Mouse (Mus musculus): ENCODE results near the gene Peli2. TPM values are rescaled to one million over a fixed set of nuclear protein-coding genes. Genes with fewer than 3 reads are reported as not detected.
A peak's percentile ranks its signal among the peaks of the same experiment; 100 is the strongest.

The Peli2 gene
- polyA plus RNA-seq, 1 experiment from 2014 or later = 3.5 TPM

DNA sequence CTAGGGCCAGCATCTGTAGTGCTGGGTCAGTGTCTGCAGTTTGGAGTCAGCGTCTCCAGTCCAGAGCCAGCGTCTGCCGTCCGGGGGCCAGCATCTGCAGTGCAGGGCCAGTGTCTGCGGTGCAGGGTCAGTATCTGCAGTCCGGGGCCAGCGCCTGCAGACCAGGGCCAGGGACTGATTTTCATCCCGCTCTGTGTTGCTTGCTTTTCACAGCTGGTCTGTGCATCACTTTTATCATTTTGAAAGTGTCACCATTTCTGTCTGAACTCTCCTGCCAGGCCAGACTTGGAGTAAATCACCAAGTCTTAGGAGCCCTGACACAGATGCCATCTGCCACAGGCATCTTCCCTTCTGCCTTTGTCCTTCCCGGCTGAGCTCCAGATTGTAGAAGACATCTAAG lies 79.7 kb downstream of the Peli2 start:
- Histone ChIP-seq H3K27me3 (replicated peaks; ENCODE audit: control insufficient read depth, insufficient read depth, low read length) (no peaks in the 10 kb centered on the region), H3K4me3 (ENCODE audit: low read length) (no peak overlapping the region), H3K36me3 (ENCODE audit: control insufficient read depth, insufficient read depth, low read length) (no peaks in the 10 kb centered on the region), H3K4me1 (ENCODE audit: control insufficient read depth, insufficient read depth, low read length) (peaks cover 22% of the 10 kb centered on the region), H3K9me3 (ENCODE audit: control insufficient read depth, low read length) (no peaks in the 10 kb centered on the region), H3K9ac (ENCODE audit: low read depth, low read length) (no peak overlapping the region), H3K27ac (ENCODE audit: low read length) (no peak overlapping the region), H3K4me2 (ENCODE audit: low read depth, low read length) (no peak overlapping the region)
- 92% methylated on average over 9 of the region's 9 CpGs for WGBS
- no peak for ATAC-seq

GRCm38 (mm10) chr14:48200788-48201187 lies 80.2 kb downstream of the Peli2 start:
- WGBS = 86% methylated on average over 3 of the region's 3 CpGs
- Histone ChIP-seq H3K4me2 (ENCODE audit: low read depth, low read length) (no peak overlapping the region), H3K27me3 (replicated peaks; ENCODE audit: control insufficient read depth, insufficient read depth, low read length) (no peaks in the 10 kb centered on the region), H3K36me3 (ENCODE audit: control insufficient read depth, insufficient read depth, low read length) (no peaks in the 10 kb centered on the region), H3K9ac (ENCODE audit: low read depth, low read length) (no peak overlapping the region), H3K27ac (ENCODE audit: low read length) (no peak overlapping the region), H3K4me1 (ENCODE audit: control insufficient read depth, insufficient read depth, low read length) (peaks cover 26% of the 10 kb centered on the region), H3K4me3 (ENCODE audit: low read length) (no peak overlapping the region), H3K9me3 (ENCODE audit: control insufficient read depth, low read length) (no peaks in the 10 kb centered on the region)
- no peak for ATAC-seq

- Histone ChIP-seq H3K27ac (ENCODE audit: low read length) (no peak overlapping the region), H3K36me3 (ENCODE audit: control insufficient read depth, insufficient read depth, low read length) (no peaks in the 10 kb centered on the region), H3K27me3 (replicated peaks; ENCODE audit: control insufficient read depth, insufficient read depth, low read length) (no peaks in the 10 kb centered on the region), H3K9ac (ENCODE audit: low read depth, low read length) (no peak overlapping the region), H3K4me2 (ENCODE audit: low read depth, low read length) (no peak overlapping the region), H3K4me1 (ENCODE audit: control insufficient read depth, insufficient read depth, low read length) (peaks cover 31% of the 10 kb centered on the region), H3K4me3 (ENCODE audit: low read length) (no peak overlapping the region), H3K9me3 (ENCODE audit: control insufficient read depth, low read length) (no peaks in the 10 kb centered on the region)
- 63% methylated on average over 8 of the region's 8 CpGs for WGBS
- no peak for ATAC-seq
These were observed 80.8 kb downstream of the Peli2 start for GRCm38 (mm10) chr14:48201403-48201802.

DNA sequence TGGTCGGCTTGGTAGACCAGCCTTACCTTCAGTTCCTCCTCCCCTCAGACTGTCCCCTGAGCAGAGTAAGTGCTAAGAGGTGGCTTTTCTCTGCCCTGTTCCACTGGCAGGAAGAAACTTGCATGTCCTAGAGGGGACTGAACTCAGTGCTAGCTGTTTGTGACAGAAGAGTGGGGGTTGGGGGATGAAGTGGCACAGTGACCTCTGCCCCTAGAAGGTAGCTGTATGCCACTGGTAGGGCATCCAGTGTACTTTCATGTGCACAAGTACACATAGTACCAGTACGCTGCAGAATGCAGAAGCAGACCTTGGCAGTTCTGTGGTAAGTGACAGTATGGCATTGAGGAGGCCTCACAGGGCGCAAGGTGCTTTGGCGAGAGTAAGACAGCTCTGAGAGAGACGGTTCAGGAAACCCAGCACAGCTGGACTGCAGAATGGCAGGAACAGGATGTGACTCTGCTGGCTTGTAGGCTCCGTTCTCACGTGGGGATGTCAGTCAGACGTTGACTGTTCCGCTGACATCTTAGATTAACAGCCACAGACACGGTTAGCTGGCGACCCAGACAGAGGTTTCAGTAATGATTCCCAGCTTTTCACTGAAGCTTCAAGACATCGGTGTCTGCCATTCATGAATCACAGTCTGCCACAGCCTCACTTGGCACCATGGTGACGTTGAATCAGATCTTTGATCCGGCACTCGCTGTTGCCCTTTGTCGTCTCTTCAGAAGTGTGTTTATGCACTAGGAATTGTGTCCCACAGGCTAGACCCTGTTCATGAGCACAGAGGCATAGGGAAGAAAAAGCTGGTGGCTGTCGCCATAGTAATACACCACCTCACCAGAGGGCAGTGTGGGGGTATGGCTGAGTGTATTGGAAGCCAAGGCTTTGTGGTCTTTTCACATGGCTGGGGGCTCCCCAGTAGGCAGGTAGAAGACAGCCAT lies 81.7 kb downstream of the Peli2 start:
- Histone ChIP-seq H3K27me3 (replicated peaks; ENCODE audit: control insufficient read depth, insufficient read depth, low read length) (no peaks in the 10 kb centered on the region), H3K27ac (ENCODE audit: low read length) (no peak overlapping the region), H3K4me1 (ENCODE audit: control insufficient read depth, insufficient read depth, low read length) (peaks cover 32% of the 10 kb centered on the region), H3K36me3 (ENCODE audit: control insufficient read depth, insufficient read depth, low read length) (no peaks in the 10 kb centered on the region), H3K4me3 (ENCODE audit: low read length) (no peak overlapping the region), H3K9ac (ENCODE audit: low read depth, low read length) (no peak overlapping the region), H3K4me2 (ENCODE audit: low read depth, low read length) (no peak overlapping the region), H3K9me3 (ENCODE audit: control insufficient read depth, low read length) (no peaks in the 10 kb centered on the region)
- WGBS = 69% methylated on average over 17 of the region's 17 CpGs
- no peak for ATAC-seq

DNA sequence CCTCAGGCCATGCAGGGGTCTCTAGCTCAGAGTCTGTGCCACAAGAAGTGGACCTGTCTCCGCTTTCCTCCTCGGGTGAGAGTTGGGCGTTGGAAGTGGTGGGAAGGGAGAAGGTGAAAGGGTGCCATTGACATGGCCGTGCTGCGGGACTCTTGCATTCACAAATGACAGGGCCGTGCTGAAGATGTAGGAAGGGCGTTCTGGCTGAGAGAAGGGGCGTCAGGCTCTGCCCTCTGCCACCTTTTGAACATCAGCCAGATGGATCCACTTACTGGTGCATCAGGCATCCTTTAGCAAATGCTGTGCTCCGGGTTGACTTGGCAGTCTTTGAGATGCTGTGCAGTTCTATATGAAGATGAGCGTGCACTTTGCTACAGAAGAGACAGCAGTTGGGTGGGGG lies 84.4 kb downstream of the Peli2 start:
- Histone ChIP-seq H3K4me1 (ENCODE audit: control insufficient read depth, insufficient read depth, low read length) (peaks cover 24% of the 10 kb centered on the region), H3K4me2 (ENCODE audit: low read depth, low read length) (no peak overlapping the region), H3K36me3 (ENCODE audit: control insufficient read depth, insufficient read depth, low read length) (no peaks in the 10 kb centered on the region), H3K9me3 (ENCODE audit: control insufficient read depth, low read length) (no peaks in the 10 kb centered on the region), H3K9ac (ENCODE audit: low read depth, low read length) (no peak overlapping the region), H3K4me3 (ENCODE audit: low read length) (no peak overlapping the region), H3K27me3 (replicated peaks; ENCODE audit: control insufficient read depth, insufficient read depth, low read length) (no peaks in the 10 kb centered on the region), H3K27ac (ENCODE audit: low read length) (no peak overlapping the region)
- ATAC-seq = no peak
- 71% methylated on average over 10 of the region's 10 CpGs for WGBS

DNA sequence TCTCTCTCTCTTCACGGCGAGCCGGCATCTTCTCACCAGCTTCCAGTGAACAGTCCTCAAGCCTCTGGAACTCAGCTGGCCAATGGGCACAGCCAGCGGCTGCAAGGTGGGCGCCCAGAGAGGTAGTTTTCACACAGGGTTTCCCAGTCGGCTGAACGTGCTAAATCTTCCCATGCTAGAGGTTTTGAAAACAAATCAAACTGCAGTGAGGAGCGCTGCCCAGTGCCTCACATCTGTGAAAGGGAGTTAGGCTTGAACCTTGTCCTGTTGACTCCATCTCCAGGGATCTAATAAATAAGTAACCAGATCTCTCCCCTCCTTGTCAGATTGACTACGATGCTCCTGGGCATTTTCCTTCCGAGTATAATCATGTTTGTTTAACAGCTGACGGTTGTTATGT lies 85.0 kb downstream of the Peli2 start:
- WGBS = 42% methylated on average over 11 of the region's 11 CpGs
- Histone ChIP-seq H3K36me3 (ENCODE audit: control insufficient read depth, insufficient read depth, low read length) (no peaks in the 10 kb centered on the region), H3K9ac (ENCODE audit: low read depth, low read length) (no peak overlapping the region), H3K4me1 (ENCODE audit: control insufficient read depth, insufficient read depth, low read length) (peaks cover 24% of the 10 kb centered on the region), H3K4me2 (ENCODE audit: low read depth, low read length) (0 out of 2 replicates have a peak overlapping the region, but pooled peaks have one; percentile 26), H3K4me3 (ENCODE audit: low read length) (no peak overlapping the region), H3K27me3 (replicated peaks; ENCODE audit: control insufficient read depth, insufficient read depth, low read length) (no peaks in the 10 kb centered on the region), H3K27ac (ENCODE audit: low read length) (no peak overlapping the region), H3K9me3 (ENCODE audit: control insufficient read depth, low read length) (no peaks in the 10 kb centered on the region)
- peak; percentile 75 for ATAC-seq

DNA sequence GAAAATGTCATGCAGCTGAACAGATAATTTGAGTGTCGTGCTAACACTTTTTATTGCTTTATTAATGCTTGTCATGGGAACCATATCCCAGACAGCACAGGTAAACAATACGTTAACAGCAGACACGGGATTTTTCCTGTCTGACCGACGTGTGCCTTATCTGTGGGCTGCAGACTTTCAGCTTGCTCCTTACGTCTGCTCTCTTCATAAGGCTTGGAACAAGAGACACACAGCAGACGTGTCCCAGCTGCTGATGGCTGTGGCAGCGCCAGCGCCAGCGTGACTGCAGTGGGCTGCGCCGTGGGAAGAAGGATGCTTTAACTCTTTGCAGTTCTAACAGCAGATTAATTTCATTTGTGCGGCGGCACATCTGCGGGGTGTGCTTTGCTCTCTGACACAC lies 86.5 kb downstream of the Peli2 start:
- H3K27ac ChIP-seq (ENCODE audit: low read length) = 0 out of 2 replicates have a peak overlapping the region, but pooled peaks have one; percentile 7

DNA sequence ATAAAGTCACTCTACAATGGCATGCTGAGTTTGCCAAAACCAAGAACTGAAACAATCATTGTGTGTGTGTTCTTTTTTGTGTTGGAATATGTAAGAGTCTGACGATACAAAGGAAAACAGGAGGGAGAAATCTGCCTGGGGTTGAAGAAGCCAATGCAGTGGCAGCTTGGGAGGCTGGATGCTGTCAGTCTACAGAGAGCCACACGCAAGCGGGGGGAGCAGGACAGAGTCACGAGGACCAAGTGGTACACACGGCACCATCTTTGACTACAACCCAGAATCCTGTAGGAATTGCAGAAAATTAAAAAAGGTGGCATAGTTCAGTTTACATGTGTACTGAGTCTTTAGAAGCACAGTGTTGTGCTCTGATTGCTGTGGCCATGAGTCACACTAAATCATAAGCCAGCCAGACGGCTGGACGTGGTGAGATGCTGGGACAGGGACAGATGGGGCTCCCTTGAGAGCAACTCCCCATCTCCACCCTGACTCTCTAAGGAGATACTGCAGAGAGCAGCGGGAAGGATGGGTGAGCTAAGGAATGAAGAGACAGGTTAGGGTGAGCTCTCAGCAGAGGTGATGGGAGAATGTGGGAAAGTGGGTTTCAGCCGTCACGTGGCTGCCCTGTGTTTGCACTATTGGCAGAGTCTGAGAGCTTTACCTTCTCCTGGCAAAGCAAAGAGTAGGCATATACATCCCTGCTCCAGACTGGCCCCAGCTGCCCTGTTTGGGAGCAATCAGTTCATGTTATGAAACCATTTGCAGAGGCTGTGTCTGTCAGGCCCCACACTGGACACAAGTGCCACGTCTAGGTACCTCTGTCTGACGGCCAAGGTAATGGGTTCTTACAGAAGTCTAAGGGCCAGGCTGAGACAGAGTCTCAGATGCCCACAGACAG lies 87.4 kb downstream of the Peli2 start:
- Histone ChIP-seq H3K4me3 (ENCODE audit: low read length) (no peak overlapping the region), H3K4me1 (ENCODE audit: control insufficient read depth, insufficient read depth, low read length) (peaks cover 24% of the 10 kb centered on the region), H3K9ac (ENCODE audit: low read depth, low read length) (no peak overlapping the region), H3K36me3 (ENCODE audit: control insufficient read depth, insufficient read depth, low read length) (no peaks in the 10 kb centered on the region), H3K27ac (ENCODE audit: low read length) (0 out of 2 replicates have a peak overlapping the region, but pooled peaks have one; percentile 9), H3K9me3 (ENCODE audit: control insufficient read depth, low read length) (no peaks in the 10 kb centered on the region), H3K27me3 (replicated peaks; ENCODE audit: control insufficient read depth, insufficient read depth, low read length) (no peaks in the 10 kb centered on the region), H3K4me2 (ENCODE audit: low read depth, low read length) (peak overlapping the region; percentile 11; the same call in 1 of the 2 replicates)
- ATAC-seq = no peak
- WGBS = 70% methylated on average over 12 of the region's 12 CpGs

More for the DNA sequence above, 86.5 kb downstream of the Peli2 start:
- H3K9ac ChIP-seq (ENCODE audit: low read depth, low read length) = no peak overlapping the region
- peak; percentile 69 for ATAC-seq
- no peaks in the 10 kb centered on the region for H3K36me3 ChIP-seq (ENCODE audit: control insufficient read depth, insufficient read depth, low read length)
- H3K4me1 ChIP-seq (ENCODE audit: control insufficient read depth, insufficient read depth, low read length) = peaks cover 24% of the 10 kb centered on the region
- no peaks in the 10 kb centered on the region for H3K9me3 ChIP-seq (ENCODE audit: control insufficient read depth, low read length)
- no peaks in the 10 kb centered on the region for H3K27me3 ChIP-seq (replicated peaks; ENCODE audit: control insufficient read depth, insufficient read depth, low read length)
- peak overlapping the region; percentile 11; the same call in 1 of the 2 replicates for H3K4me2 ChIP-seq (ENCODE audit: low read depth, low read length)
- WGBS = 15% methylated on average over 15 of the region's 15 CpGs
- H3K4me3 ChIP-seq (ENCODE audit: low read length) = 0 out of 2 replicates have a peak overlapping the region, but pooled peaks have one; percentile 1

- Histone ChIP-seq H3K4me3 (ENCODE audit: low read length) (no peak overlapping the region), H3K9ac (ENCODE audit: low read depth, low read length) (no peak overlapping the region), H3K9me3 (ENCODE audit: control insufficient read depth, low read length) (no peaks in the 10 kb centered on the region), H3K4me1 (ENCODE audit: control insufficient read depth, insufficient read depth, low read length) (peaks cover 24% of the 10 kb centered on the region), H3K4me2 (ENCODE audit: low read depth, low read length) (no peak overlapping the region), H3K27me3 (replicated peaks; ENCODE audit: control insufficient read depth, insufficient read depth, low read length) (no peaks in the 10 kb centered on the region), H3K27ac (ENCODE audit: low read length) (no peak overlapping the region), H3K36me3 (ENCODE audit: control insufficient read depth, insufficient read depth, low read length) (no peaks in the 10 kb centered on the region)
- no peak for ATAC-seq
- 84% methylated on average over 5 of the region's 5 CpGs for WGBS
These were observed 88.8 kb downstream of the Peli2 start for GRCm38 (mm10) chr14:48209436-48209835.

All from intestine, embryonic 16.5 days (tissue).